Mouse (Mus musculus) cerebellum, postnatal 36 days (tissue): ENCODE data around the gene Zdhhc24.

Experiments used
- DNase-seq, 2 experiments: peaks; one replicate each; pipeline ENCODE4 v3.0.0; 2021 to 2022; ENCODE audit warnings: mixed read lengths in 2 of 2

The Zdhhc24 gene

GRCm38 (mm10) chr19:4879324-4879703 is 846 bp downstream of the Zdhhc24 start:
- DNase-seq, result no peak

- DNase-seq, result no peak
Measured at GRCm38 (mm10) chr19:4883961-4884360, 5.5 kb downstream of the Zdhhc24 start.

- DNase-seq, result no peak
Measured at GRCm38 (mm10) chr19:4889791-4890190, 11.3 kb downstream of the Zdhhc24 start.

DNA sequence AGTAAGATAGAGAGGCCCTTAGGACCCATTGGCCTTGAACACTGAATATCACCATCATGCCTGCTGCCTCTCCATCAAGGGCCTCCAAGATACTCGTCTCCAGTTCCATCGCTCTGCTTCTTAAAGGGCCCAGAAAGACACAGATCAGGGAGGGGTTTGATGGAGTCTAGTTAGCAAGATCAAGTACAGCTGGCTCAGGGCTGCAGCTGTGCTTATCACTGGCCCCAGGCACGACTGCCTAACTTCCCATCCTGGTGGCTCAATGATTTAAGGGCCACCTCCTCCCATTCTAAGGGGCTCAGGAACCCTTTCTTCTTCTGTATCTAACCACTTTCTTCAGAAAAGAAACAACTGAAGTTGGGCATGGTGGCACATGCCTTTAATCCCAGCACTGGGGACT is 13.3 kb downstream of the Zdhhc24 start:
- DNase-seq, result no peak

GRCm38 (mm10) chr19:4896780-4897520 is 18.5 kb downstream of the Zdhhc24 start:
- no peak for DNase-seq

DNA sequence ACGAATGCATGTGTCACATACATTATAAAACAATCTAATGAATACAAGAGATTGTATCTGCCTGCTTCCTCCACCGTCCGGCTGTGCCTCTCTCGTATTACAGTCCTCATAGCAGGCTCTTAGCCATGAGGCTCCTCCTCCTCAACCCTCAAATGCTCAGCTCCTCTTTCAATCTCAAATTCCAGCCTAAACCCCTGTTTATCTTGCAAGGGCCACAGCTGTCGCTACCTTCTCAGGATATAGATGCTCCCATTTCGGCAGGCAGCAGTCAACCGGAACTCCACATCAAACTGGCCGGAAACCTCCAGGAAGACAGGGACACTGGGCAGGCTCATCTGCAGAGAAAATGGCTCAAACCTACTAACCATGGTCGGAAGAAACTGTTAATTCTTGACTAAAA is 20.5 kb downstream of the Zdhhc24 start:
- DNase-seq, result no peak

DNA sequence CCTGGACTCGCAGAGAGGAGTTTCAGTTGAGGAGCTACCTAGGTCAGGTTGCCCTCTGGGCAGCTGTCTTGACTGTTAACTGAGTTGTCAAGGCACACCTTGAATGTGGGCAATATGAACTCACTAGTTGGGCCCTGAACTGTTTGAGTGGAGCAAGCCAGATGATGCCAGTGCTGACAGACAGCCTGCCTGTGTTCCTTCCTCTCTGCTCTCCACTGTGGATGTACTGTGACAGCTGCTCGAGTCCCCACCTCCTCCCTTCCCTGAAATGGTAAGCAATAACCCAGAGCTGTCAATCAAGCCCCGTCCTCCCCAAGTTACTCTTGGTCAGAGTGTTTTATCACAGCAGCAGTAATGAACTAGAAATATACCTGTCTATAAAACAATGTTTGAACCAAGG is 21.4 kb downstream of the Zdhhc24 start:
- DNase-seq, result no peak

GRCm38 (mm10) chr19:4905979-4906794 is 27.7 kb downstream of the Zdhhc24 start, which contains the start of gene Bbs1:
TSS of gene Bbs1 (minus strand) at chr19:4906628.
- DNase-seq, result peak; percentile 75 to 84

- DNase-seq, result peak in 1 of 2 experiments; percentile 31
Measured at GRCm38 (mm10) chr19:4908107-4908506, 29.6 kb downstream of the Zdhhc24 start.

GRCm38 (mm10) chr19:4909376-4909775 is 30.9 kb downstream of the Zdhhc24 start:
- DNase-seq, result no peak

- no peak for DNase-seq
Measured at GRCm38 (mm10) chr19:4915924-4916603, 37.6 kb downstream of the Zdhhc24 start.

DNA sequence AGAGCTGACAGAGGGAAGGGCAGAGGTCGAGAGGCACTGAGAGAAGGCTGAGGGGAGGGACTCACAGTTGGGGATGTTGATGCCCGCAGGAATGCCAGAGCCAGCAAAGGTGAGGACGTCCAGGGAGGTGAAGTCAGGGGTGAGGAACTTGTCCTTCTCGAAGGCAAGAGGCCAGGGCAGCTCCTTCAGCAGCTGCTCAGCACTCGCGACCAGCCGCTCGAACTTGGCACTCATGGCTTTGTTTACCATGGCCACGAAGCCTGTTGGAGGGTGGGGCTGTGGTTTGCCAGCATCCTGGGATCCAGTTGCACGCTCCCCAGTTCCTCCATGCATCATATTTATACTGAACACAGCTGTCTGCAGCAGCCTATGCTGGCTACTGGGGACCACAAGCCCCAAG is 38.4 kb downstream of the Zdhhc24 start:
- no peak for DNase-seq

- no peak for DNase-seq
Measured at GRCm38 (mm10) chr19:4919652-4920051, 41.2 kb downstream of the Zdhhc24 start.

DNA sequence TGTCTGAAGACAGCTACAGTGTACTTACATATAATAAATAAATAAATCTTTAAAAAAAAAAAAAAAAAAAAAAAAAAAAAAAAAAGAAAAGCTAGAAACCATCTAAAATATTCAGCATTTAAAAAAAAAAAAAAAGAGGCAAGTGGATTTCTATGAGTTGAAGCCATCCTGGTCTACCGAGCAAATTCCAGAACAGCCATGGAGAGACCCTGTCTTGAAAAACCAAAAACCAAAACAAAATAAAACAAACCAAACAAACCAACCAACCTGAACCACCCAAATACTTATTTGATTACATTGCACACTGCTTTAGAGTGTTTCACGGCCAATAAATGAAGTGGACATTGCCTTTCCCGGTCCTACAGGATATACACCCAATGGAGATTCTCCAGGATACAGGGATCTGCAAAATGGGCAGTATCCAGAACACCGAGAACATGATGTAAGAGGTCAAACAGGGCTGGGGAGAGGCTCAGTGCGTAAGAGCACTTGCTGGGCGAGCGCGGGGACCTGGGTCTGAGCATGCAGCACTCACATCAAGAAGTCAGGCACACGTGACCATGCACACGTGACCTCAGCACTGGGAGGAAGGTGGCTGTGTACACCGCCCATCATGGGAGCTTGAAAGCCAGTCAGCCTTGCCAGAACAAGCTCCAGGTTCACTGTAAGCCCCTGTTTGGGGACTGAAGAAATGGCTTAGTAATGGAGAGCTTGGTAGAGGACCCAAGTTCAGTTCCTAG is 46.8 kb downstream of the Zdhhc24 start:
- no peak for DNase-seq

DNA sequence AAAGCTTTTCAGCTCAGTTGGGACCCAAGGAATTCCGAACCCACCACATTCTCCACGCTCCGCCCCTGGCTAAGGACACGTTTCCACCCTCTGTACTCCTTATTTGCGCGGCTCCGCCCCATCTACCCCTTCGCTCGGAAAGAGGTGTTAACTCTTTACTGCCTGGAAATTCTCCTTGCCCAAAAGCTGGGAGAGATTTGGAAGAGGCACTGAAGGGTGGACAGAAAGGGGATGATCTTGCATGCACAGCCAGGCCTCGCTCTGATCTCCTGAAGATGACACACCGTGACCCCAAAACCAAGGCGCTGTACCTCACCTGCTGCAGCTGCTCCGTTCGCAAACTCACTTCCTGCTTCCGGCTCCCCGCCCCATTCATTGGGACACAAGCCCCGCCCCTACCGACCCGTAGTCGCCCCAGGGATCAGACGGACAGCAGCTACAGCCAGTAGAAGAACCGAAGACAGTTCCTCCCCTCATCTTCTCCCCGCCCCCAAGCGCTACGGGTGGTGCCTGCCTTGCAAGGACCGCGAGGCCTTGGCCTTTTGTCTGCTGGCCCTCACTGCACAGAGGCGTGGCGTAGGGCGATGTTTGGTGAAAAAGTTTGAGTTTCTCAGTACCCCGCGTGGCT is 49.5 kb downstream of the Zdhhc24 start, which contains the start of gene Dpp3:
Dpp3 (minus strand) TSS at position 384 of the 628 bp plus-strand sequence.
- peak; percentile 97 to 98 for DNase-seq

DNA sequence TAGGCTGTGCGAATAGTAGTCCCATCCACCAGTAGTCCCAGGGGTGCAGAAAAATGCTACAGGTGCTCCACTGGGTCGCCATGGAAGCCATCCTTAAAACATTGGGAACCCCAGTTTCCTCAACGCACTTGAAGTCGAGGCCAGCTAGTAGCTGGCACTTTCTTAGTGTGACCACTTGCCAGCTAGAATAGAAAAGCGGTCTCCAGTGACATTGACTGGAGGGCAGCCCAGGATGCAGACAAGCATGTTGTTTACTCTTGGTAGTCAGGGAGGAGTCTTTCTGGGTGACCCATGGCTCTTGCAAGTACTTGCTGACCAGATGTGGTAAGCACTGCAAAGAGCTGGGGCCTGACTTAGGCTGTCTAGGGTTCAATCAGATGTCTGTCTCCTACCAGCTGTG is 50.3 kb downstream of the Zdhhc24 start:
- peak in 1 of 2 experiments; percentile 22 for DNase-seq
